Comparison of ENCODE assay signal across 8 mouse cellular contexts in the genomic region with DNA sequence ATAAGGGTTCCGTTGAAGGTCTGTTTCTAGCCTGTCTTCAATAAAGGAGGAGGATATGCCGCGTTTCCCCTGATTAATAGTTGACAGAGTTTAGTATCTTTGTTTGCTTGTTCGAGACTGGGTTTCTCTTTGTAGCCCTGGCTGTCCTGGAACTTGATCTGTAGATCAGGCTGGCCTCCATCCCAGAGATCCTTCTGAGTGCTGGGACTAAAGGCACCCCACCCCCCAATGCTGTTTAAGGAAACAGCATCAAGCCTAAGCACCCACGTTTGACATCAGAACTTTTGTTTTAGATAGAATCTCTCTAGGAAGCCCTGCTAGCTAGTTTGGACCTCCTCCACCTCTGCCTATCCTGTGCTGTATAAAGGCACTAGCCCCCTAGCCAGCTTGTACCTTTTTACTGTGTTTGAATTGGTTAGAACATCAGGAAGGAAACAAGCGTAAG. TPM values are rescaled to one million over a fixed set of nuclear protein-coding genes. Genes with fewer than 3 reads are reported as not detected.
DNase-seq lines count a peak whose midpoint lies in the region; ATAC-seq and TF ChIP-seq lines count a peak whose summit lies in the region.

No protein-coding gene starts in this region.

- peak overlapping the region; percentile 73 for H3K4me2 ChIP-seq in kidney, embryonic 15.5 days
- peak overlapping the region; percentile 63 for H3K4me2 ChIP-seq in hindbrain, postnatal 0 days (ENCODE audit: low read depth, low read length)
- H3K4me2 ChIP-seq in midbrain, embryonic 14.5 days (ENCODE audit: low read length), result peak overlapping the region; percentile 67

- H3K36me3 ChIP-seq in kidney, embryonic 15.5 days, result no peaks in the 10 kb centered on the region
- H3K36me3 ChIP-seq in hindbrain, postnatal 0 days (ENCODE audit: insufficient read depth, low read length), result no peaks in the 10 kb centered on the region
- H3K36me3 ChIP-seq in midbrain, embryonic 14.5 days (ENCODE audit: control insufficient read depth, insufficient read depth, low read length), result no peaks in the 10 kb centered on the region

- H3K27ac ChIP-seq in kidney, embryonic 15.5 days, result peak overlapping the region; percentile 84; the same call in 1 of the 2 replicates
- H3K27ac ChIP-seq in cortical plate, adult 2 months (ENCODE audit: insufficient read depth, low read length), result peak overlapping the region; percentile 89; the same call in 1 of the 2 replicates
- H3K27ac ChIP-seq in hindbrain, postnatal 0 days, result peak overlapping the region; percentile 93
- H3K27ac ChIP-seq in midbrain, embryonic 14.5 days (replicated peaks; ENCODE audit: low read depth, low read length), result peak overlapping the region; percentile 90; the same call in 1 of the 2 replicates

- 12% methylated on average over 6 of the region's 6 CpGs for WGBS in kidney, embryonic 15.5 days
- WGBS in hindbrain, postnatal 0 days, result 13% methylated on average over 6 of the region's 6 CpGs
- whole genome bisulfite sequencing in midbrain, embryonic 14.5 days, result 18% methylated on average over 6 of the region's 6 CpGs

- DNase-seq in kidney, adult 11 months, result no peak
- no peak for DNase-seq in hindbrain, postnatal 0 days (ENCODE audit: low spot score)
- DNase-seq in midbrain, embryonic 14.5 days, result no peak
- DNase-seq in layer of hippocampus, adult 18-20 months (ENCODE audit: low spot score in 2 of 2), result no peak
- no peak for DNase-seq in layer of hippocampus, adult 8-10 months (ENCODE audit: low spot score in 2 of 2)

- no peak for ATAC-seq in kidney, embryonic 15.5 days (replicated peaks; ENCODE audit: low FRiP score)
- no peak for ATAC-seq in hindbrain, postnatal 0 days
- ATAC-seq in midbrain, embryonic 14.5 days (ENCODE audit: low FRiP score, low TSS enrichment), result no peak
- ATAC-seq in activated CD4-positive, CD25-positive, alpha-beta regulatory T cell, adult 4 months, result no peak

- TF ChIP-seq POLR2A in cortical plate, adult 2 months (IDR thresholded peaks at IDR 0.05; ENCODE audit: extremely low read depth, insufficient read depth, low read length), result no peak

- no peaks in the 10 kb centered on the region for H3K9me3 ChIP-seq in kidney, embryonic 15.5 days (replicated peaks)
- H3K9me3 ChIP-seq in hindbrain, postnatal 0 days (ENCODE audit: low read length), result no peaks in the 10 kb centered on the region
- no peaks in the 10 kb centered on the region for H3K9me3 ChIP-seq in midbrain, embryonic 14.5 days (ENCODE audit: control insufficient read depth, low read length)

- peaks cover 16% of the 10 kb centered on the region for H3K4me1 ChIP-seq in kidney, embryonic 15.5 days
- peaks cover 6% of the 10 kb centered on the region for H3K4me1 ChIP-seq in cortical plate, adult 2 months (ENCODE audit: control insufficient read depth, insufficient read depth, low read length)
- H3K4me1 ChIP-seq in hindbrain, postnatal 0 days (ENCODE audit: insufficient read depth, low read length), result no peaks in the 10 kb centered on the region
- peaks cover 12% of the 10 kb centered on the region for H3K4me1 ChIP-seq in midbrain, embryonic 14.5 days (ENCODE audit: control insufficient read depth, insufficient read depth, low read length)

- TF ChIP-seq CTCF in cortical plate, adult 2 months (IDR thresholded peaks at IDR 0.05; ENCODE audit: extremely low read depth, insufficient read depth, low read length), result no peak
- no peak for TF ChIP-seq CTCF in hindbrain, postnatal 0 days (IDR thresholded peaks at IDR 0.05; ENCODE audit: low read depth)

- peak overlapping the region; percentile 87 for H3K9ac ChIP-seq in kidney, embryonic 15.5 days
- H3K9ac ChIP-seq in hindbrain, postnatal 0 days (replicated peaks; ENCODE audit: low read length), result peak overlapping the region; percentile 96
- peak overlapping the region; percentile 82 for H3K9ac ChIP-seq in midbrain, embryonic 14.5 days (replicated peaks; ENCODE audit: low read length)

- peak overlapping the region; percentile 82 for H3K4me3 ChIP-seq in kidney, embryonic 15.5 days (replicated peaks)
- H3K4me3 ChIP-seq in cortical plate, adult 2 months (ENCODE audit: insufficient read depth, low read length), result peak overlapping the region; percentile 95
- H3K4me3 ChIP-seq in hindbrain, postnatal 0 days (ENCODE audit: low read length), result peak overlapping the region; percentile 97
- peak overlapping the region; percentile 88 for H3K4me3 ChIP-seq in midbrain, embryonic 14.5 days (replicated peaks; ENCODE audit: low read depth, low read length)

- no peaks in the 10 kb centered on the region for H3K27me3 ChIP-seq in kidney, embryonic 15.5 days
- no peaks in the 10 kb centered on the region for H3K27me3 ChIP-seq in hindbrain, postnatal 0 days (ENCODE audit: insufficient read depth, low read length)
- H3K27me3 ChIP-seq in midbrain, embryonic 14.5 days (ENCODE audit: control insufficient read depth, insufficient read depth, low read length), result no peaks in the 10 kb centered on the region

RNA-seq across cellular contexts. Expression of gene Cds2, which starts 1.3 kb away (rescaled TPM):
- polyA plus RNA-seq in kidney, embryonic 15.5 days (2015; fragmentation: Nextera tagmentation; extraction: Ambion mirVana), result 19.8 and 30.2 TPM in 2 replicates
- polyA plus RNA-seq in cortical plate, adult 2 months (2012; rRNA removed), result 144 and 149 TPM in 2 replicates
- total RNA-seq in hindbrain, postnatal 0 days (2014; rRNA removed), result 134 and 143 TPM in 2 replicates
- polyA plus RNA-seq in hindbrain, postnatal 0 days (2015; fragmentation: Nextera tagmentation; extraction: Ambion mirVana), result 38.7 and 39.2 TPM in 2 replicates
- 44.7 and 65.1 TPM in 2 replicates for polyA plus RNA-seq in midbrain, embryonic 14.5 days (2014; fragmentation: Nextera tagmentation; extraction: Ambion mirVana)
- total RNA-seq in layer of hippocampus, adult 18-20 months (2021), result 100 to 1,000 TPM; 276 to 284 TPM
- 100 to 1,000 TPM; 242 to 286 (median 261) TPM for total RNA-seq in layer of hippocampus, adult 8-10 months (2022)
- 10 to 100 TPM; 21.6 to 28.3 TPM for polyA plus RNA-seq in activated CD4-positive, CD25-positive, alpha-beta regulatory T cell, adult 4 months (2017; shearing (Covaris generic))

RNA-seq across cellular contexts. Expression of gene Pcna, which starts 11.2 kb away (rescaled TPM):
- 263 and 284 TPM in 2 replicates for polyA plus RNA-seq in kidney, embryonic 15.5 days (2015; fragmentation: Nextera tagmentation; extraction: Ambion mirVana)
- polyA plus RNA-seq in cortical plate, adult 2 months (2012; rRNA removed), result 64.2 and 66.3 TPM in 2 replicates
- 140 and 174 TPM in 2 replicates for total RNA-seq in hindbrain, postnatal 0 days (2014; rRNA removed)
- polyA plus RNA-seq in hindbrain, postnatal 0 days (2015; fragmentation: Nextera tagmentation; extraction: Ambion mirVana), result 130 and 131 TPM in 2 replicates
- polyA plus RNA-seq in midbrain, embryonic 14.5 days (2014; fragmentation: Nextera tagmentation; extraction: Ambion mirVana), result 116 and 129 TPM in 2 replicates
- total RNA-seq in layer of hippocampus, adult 18-20 months (2021), result 10 to 100 TPM; 48.3 to 49.3 TPM
- 10 to 100 TPM; 49.3 to 54.8 (median 50.2) TPM for total RNA-seq in layer of hippocampus, adult 8-10 months (2022)
- 100 to 1,000 TPM; 185 to 199 TPM for polyA plus RNA-seq in activated CD4-positive, CD25-positive, alpha-beta regulatory T cell, adult 4 months (2017; shearing (Covaris generic))

RNA-seq across cellular contexts. Expression of gene Tmem230, which starts 16.7 kb away (rescaled TPM):
- polyA plus RNA-seq in kidney, embryonic 15.5 days (2015; fragmentation: Nextera tagmentation; extraction: Ambion mirVana), result 44.3 and 45.8 TPM in 2 replicates
- 56.5 and 58.8 TPM in 2 replicates for polyA plus RNA-seq in cortical plate, adult 2 months (2012; rRNA removed)
- 39.1 and 44.3 TPM in 2 replicates for total RNA-seq in hindbrain, postnatal 0 days (2014; rRNA removed)
- polyA plus RNA-seq in hindbrain, postnatal 0 days (2015; fragmentation: Nextera tagmentation; extraction: Ambion mirVana), result 43.3 and 43.8 TPM in 2 replicates
- 43.8 and 51.3 TPM in 2 replicates for polyA plus RNA-seq in midbrain, embryonic 14.5 days (2014; fragmentation: Nextera tagmentation; extraction: Ambion mirVana)
- total RNA-seq in layer of hippocampus, adult 18-20 months (2021), result 10 to 100 TPM; 32.8 to 32.9 TPM
- total RNA-seq in layer of hippocampus, adult 8-10 months (2022), result 10 to 100 TPM; 26.4 to 34.7 (median 31.1) TPM
- polyA plus RNA-seq in activated CD4-positive, CD25-positive, alpha-beta regulatory T cell, adult 4 months (2017; shearing (Covaris generic)), result 10 to 100 TPM; 40.0 to 40.5 TPM
